Mouse (Mus musculus): ENCODE data around the gene Odf4.
"Not testable (repeated sequence)": the region's sequence is repeated elsewhere in the genome, so short reads cannot be mapped to it uniquely, and the experiment has no call there.

Odf4 gene

DNA sequence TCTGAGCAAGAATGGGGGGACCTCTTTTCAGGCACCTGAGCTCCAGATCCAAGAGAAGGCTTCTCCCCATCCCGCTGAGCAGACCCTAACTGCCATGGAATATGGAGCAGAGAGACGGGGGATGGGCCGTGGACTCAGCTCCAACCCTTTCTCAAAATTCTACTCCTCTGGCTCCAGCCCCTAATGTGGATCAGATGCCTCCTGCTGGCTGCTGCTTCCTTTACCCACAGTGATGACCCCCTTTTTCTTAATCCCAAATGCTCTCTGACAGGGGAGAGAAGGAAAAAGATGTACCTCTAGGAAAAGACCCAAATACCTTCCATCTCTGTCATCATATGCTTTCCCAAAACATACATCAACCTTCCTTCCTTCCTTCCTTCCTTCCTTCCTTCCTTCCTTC is at the start of gene Odf4:
TSS of gene Odf4 (minus strand) at position 101 of the 400 bp plus-strand sequence.
- DNase-seq = no peak

DNA sequence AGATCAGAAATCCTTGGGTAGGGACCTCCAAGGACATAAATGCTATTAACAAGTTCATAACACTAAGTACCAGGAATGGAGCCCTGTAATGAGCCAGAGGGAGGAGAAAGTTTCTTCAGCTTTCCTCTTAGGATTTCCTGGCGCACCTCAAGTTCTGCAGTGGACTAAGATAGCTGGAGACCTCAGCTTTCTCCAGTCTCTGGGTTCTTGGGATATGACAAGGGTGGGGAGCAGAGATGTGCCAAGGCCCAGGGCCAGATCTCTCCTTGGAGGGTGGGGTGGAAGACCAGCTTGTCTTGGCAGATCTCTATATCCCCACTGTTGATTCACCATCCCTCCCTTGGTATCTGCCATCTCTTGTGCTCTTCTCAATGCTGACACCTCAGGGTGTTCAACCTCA is 48.7 kb upstream of the Odf4 start:
- DNase-seq = no peak

DNA sequence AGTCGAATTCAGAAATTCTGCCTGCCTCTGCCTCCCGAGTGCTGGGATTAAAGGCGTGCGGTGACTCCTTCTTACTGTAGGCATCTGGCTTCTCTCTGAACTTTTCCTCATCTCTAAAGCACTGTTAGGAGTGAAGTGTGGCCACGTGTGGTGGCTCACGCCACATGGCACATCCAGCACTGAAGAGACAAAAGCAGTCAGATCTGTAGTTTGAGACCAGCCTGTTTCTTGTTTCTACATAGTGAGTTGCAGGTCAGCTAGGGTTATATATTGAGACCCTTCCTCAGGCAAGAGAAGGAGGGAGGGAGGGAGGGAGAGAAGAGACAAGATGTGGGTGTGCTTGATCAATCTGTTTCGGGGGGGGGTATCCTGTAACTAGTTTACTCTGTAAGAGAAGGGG is 48.2 kb upstream of the Odf4 start, which contains the start of gene Rangrf:
TSS of gene Rangrf (minus strand) at position 101 of the 400 bp plus-strand sequence.
- DNase-seq = no peak

DNA sequence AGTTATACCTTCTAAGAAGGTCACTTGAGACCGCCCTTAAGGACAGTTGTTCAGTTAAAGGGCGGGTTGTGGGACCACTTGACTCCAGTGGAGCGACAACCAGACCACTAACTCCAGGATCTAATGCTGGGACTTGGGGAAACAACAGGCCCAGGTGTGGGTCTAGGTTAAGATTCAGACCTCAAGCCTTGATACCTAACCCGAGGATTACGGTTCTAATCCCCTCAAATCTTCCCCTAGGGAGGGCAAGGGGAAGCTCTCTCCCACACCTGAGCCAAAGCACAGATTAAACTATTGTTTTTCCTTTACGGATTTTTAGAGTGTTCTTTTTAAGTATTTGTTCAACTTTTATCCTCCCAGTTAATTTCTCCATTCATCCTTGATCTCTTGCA is 47.2 kb upstream of the Odf4 start:
- DNase-seq = no peak

DNA sequence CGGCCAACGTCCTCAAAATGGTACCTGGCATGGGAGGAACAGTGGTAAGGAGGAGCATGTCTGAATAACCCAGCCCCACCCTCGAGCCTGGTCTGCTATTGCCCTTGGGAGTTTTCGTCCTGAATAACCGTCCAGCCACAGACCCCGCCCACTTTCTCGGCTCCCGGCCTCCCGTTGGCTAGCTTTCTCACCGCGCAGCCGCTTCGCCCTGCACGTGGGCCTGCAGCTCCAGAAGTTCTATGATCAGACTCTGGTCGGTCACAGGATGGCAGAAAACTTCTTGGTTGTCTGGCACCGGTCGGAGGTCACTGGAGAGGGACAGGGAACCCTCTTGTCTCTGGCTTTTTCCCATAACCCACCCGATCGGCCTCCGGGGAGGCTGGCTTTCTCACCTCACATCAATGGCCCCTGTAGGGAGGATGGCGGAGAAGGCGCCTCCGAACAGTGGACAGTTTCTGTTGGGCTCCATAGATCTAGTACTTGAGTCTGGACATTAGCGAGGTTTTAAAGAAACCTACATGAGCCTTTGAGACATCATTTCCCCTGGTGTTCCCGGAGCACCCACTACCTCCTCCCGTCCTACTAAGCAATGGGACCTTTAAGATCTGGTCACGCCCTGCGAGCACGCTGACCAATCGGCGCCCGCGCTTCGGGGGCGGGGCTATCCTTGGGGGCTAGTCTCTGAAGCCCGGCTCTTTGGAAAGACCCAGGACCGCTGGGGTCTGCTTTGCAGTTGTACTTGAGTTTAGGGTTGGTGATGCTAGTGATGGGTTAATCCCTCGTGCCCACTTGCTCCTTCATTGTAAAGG is 46.6 kb upstream of the Odf4 start:
- peak; percentile 71 to 75 for DNase-seq

DNA sequence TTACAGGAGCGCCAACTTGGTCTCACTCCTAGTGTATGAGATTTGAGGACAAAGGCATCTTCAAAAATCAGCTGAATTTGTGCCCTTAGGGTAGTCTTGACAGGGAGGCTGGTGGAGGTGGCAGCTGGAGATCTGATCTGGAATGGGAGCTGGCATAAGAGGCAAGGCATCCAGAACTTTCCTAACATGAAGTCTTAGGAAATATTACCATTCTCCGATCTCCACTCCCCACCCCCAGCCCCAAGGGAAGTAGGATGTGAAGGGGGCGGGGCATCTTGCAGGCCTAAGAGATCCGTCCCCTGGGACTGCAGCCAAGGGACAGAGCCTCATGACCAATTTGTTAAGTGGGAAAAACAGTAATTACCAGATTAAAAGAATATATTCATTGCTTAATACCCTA is 43.4 kb upstream of the Odf4 start:
- no peak for DNase-seq

DNA sequence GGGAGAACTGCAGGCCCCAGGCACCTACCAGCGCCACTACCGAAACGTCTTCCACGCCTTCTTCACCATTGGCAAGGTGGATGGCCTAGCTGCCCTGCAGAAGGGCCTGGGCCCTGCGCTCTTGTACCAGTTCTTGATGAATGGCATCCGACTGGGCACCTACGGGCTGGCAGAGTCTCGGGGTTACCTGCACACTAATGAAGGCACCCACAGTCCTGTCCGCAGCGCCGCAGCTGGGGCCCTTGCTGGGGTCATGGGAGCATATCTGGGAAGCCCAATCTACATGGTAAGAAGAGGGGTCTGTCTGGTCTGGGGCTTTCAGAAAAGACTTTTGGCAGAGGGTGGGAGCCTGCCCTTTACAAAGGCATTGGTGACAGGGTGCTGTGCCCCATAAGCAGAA is 41.9 kb upstream of the Odf4 start:
- DNase-seq = no peak

DNA sequence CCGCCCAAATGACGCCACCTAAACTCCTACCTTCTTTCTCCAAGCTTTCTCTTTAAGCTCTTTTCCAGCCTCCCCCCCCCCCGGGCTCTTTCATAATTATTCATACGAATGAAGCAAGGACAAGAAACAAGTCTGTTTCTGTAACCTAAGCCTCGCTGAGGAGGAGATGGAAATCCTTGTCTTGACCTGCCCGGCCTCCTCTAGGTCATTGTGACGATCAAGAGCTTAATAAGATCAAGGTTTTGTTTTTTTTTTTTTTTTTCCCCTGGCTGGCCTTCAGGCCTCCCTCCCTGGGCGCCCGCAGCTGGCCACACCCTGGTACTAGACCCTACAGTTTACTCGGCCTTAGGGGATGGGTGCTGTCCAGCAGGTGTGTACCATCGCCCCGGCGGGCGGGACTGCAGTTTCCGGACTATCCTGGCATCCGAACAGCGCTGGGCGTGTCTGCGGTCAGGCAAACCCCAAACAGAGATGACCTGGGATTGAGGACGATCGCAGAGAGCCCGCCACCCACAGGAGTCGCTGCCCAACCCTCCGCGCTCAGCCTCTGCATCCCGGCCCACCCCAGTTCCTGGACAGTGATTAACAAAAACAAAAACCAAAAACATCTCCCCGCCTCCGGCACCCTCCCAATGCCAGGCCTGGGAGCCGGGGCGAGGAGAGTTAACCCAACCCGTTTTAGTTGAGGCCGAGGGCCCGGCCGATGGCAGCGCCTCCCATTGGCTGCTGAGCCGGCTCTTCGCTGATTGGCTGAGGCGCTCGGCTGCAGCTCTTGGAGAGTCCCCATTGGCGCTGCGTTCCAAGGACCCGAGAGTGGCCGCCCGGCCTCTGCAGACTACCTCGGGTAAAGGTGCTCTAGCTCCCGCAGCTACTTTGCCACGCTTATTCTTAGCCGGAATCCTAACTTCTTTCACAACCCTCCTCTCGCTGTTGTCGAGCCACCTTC is 40.7 kb upstream of the Odf4 start, which contains the start of gene Slc25a35:
TSS of gene Slc25a35 (plus strand) at position 795 of the 946 bp plus-strand sequence.
- peak; percentile 78 to 81 for DNase-seq

DNA sequence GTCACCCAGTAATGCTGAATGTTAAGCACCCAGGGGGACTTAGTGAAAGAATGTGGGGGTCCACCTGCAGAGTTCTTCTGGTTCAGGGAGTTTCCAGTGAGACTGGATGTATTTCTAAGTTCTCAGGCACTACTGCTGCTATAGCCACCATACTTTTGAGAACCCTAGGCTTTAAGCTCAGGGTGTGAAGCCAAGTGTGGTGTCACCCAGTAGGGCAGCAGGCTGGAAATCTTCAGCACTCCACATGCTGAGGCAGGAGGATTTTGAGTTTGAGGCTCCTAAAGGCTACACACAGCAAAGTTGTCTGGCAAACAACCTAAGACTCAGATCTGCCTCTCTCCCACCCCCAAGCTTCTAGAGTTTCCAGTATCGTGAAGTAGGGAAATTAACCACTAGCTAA is 39.7 kb upstream of the Odf4 start:
- no peak for DNase-seq

DNA sequence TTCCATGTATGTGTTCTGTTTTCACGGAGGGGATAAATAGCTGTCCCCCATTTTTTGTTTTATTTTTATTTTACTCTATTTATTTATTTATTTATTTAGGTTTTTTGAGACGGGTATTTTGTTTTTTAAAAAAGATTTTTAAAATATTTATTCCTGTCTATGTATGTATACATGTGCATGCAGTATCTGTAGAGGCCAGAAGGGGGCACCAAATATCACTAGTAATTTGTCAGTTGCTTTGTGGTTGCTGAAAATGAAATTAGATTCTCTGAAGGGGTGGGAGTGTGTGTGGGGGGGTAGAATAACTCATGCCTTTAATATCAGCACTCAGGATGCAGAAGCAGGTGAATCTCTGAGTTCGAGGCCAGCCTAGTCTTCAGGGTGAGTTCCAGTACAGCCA is 39.0 kb upstream of the Odf4 start:
- peak; percentile 86 to 90 for DNase-seq

DNA sequence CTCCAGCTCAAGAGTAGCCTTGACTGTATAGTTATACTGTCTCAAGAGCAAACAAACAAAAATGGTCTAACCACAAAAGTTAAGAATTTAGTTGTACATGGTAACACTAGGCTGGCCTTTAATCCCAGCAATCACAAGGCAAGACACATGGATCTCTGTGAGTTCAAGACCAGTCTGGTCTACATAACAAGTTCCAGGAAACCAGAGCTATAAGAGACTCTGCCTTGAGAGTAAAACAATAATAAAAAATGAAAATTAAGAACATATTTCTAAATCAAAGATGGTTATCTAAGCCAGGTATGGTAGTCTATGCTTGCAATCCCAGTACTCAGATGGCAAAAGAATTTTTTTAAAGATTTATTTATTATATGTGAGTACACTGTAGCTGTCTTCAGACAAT is 38.2 kb upstream of the Odf4 start:
- no peak for DNase-seq

DNA sequence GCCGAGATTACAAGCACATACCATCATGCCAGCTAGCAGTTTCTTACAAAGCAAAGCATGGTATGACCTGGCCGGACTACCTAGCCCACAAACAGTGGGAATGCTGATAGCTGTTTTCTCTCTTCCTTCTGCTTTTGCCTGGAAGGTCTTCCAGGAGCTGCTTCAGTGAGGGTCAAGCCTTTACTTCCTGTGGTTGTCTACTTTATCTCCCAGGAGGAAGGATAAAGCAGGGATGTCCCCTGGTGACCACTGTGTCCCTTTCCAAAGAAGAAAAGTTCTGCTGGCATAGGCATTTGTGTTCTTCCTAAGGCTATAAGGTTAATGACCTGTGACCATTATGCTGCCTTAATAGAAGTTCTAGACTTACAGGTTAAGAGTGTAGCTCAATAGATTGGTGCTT is 36.5 kb upstream of the Odf4 start:
- DNase-seq = no peak

DNA sequence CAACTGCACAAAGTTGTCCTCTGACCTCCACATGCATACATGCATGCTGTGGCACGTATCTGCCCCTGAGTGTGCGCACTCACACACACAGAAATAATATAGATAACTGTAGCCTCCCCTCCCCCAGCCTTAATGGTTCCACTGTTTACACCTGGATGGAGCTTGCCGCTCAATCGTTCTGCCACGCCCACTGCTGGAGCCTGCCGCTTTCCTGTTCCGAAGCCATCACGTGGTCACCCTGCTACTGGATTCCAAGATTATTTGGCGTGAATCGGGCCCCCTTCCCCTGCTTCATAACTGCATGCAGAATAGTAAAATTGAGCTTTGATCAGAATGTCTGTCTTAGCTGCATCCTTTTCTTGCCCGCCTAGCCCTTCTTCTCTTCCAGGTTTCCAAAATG is 35.3 kb upstream of the Odf4 start:
- not testable (repeated sequence) for DNase-seq

DNA sequence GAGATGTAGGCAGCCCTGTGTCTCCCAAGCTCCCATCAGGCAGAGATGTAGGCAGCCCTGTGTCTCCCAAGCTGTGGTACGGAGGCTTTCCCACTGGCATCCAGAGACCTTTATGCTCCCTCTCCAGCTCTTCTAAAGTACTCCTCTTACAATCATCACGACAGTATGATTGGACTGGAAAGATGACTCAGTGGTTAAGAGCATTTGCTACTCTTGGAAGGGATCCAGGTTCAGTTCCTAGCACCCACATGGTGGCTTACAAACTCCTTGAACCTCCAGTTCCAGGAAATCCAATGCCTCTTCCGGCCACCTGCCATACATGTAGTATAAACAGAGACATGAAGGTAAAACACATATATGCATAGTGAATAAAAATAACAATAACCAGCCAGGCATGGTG is 34.7 kb upstream of the Odf4 start:
- DNase-seq = no peak

DNA sequence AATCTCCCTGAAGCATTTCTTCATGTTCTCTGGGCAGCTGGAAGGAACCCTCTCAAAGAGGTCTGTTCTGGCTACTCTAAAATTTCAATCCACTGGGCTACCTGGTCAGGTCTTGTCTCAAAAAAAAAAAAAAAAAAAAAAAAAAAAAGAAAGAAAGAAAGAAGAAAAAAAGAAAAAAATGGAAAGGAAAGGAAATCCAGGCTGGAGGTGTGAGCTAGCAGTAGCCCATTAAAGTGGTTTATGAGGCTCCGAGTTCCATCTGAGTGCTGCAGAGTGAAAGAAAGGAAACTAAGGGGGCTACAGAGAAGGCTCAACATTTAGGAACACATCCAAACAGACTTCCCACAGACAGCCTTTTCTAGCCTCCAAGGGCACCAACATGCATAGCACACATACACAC is 31.1 kb upstream of the Odf4 start:
- DNase-seq = no peak

DNA sequence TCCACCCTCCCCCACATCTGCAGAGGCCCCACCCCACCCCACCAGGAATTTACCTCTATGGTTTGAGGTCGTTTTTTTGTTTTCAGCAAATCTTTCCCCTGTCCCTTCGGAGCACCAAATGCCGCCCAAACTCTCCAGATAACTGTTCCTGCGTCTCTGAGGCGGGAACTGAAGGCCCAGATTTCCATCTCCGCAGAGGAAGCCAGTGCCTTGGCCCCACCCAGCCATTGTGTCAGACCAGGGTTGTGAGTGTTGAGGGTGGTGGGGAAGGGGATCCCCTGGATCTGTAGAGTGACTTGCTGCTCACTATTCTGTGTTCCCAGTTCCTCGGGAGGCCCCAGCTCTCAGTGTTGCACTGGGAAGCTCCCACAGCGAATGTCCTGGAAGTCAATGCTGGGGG is 30.4 kb upstream of the Odf4 start, which contains the start of gene Arhgef15:
TSS of gene Arhgef15 (minus strand) at position 173 of the 400 bp plus-strand sequence.
- DNase-seq = no peak

DNA sequence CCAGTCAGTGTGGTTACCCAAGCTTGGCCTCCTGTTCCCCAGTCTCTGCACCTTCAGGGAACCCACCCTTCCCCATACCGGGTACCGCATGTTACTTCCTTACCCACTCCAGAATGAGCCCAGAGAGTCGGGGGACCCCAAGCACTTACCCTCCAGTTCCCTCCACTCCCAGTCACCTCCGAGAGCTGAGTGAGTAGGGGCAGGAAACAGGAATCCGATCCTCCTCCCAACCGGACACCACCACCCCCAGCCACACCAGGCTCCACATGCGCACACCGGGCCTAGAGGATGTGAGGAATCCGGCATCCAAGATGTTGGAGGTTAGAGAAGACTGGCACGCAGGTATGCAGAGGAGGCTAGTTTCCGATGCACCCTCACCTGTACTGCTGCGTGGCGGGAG is 29.8 kb upstream of the Odf4 start:
- no peak for DNase-seq

DNA sequence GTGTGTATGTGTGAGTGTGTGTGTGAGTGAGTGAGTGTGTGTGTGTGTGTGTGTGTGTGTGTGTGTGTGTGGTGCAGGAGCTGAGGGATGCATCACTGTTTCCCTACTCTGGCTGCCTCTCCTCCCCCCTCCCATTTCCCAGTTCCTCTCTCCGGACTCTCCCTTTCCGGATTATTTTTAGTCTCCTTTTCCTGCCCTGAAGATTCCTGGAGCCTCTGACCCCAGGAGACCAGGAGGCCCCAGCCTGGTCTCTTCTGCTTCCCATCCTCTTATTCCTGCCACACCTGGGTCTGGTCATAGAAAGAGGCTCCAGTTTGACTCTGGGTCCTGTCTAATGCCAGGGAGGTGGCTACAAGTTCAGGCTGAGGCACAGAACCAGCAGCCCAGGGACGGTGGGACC is 29.2 kb upstream of the Odf4 start:
- DNase-seq = no peak

DNA sequence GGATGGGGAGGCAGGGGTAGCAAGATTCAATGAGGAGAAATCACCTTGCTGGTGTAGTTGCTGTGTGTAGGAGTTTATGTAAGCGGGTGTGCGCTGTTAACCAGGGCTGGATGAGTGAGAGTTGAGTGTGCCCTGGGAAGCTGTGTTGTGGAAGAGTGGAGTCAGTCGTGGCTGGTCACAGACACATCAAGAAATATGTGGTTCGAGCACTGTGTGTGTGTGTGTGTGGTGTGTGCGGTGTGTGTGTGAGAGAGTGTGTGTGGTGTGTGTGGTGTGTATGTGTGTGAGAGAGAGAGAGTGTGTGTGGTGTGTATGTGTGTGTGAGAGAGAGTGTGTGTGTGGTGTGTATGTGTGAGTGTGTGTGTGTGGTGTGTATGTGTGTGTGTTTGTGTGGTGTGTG is 28.6 kb upstream of the Odf4 start:
- DNase-seq = no peak

DNA sequence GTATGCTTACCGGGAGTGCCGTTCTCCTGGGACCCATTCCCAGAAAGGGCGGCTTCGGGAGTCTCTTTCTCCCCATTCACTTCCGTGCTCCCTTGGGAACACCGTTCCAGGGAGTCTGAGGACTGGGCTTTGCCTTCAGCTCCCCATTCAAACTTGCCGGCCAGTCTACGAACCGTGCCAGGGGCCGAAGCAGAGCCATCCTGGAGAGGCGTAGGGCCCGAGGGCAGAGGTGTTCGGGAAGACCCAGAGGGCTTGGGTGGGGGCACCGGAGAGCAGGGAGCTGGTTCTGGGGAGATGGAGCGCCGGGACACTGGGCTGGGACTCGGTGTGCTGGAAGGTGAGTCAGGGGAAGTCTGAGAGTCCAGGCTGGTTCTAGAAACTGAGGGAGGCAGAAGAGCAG is 27.5 kb upstream of the Odf4 start:
- DNase-seq = no peak

DNA sequence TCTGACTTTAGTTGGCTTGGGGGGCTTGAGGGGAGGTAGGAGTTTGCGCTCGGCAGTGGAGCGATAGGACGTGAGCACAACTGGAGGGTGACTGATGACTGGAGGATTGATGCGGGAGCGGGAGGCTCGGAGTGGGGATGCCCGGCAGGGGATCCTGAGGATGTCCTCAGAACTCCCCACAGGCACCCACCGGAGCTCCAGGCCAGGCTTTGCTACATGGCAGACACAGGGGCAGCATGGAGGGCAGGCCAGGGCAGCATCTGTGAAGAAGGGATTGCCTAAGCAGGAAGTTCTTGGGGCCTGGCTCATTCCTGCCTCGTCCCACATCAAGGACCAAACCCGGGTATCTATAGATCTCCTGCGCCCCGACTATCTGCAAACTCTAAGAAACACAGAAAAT is 27.0 kb upstream of the Odf4 start:
- DNase-seq = no peak

DNA sequence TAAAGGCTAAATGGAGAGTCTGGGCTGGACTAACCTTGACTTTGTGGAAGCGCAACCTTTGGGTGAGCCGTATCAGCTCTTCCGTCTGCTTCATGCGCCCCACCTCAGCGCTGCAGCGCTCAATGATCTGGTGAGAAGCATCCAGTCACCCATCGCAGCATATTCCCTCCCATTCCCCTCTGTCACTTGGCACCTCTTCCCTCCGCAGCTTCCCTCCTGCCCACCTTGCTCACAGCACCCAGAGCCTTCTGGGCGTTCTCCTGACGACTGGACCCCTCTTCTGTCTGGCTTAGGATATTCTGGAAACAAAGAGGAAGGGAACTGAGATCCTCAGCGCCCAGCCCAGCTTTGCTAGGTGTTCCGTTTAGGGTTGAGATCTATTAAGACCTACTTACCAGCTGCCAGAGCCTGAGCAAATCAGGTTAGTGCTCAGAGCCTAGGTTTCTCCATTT is 20.7 kb upstream of the Odf4 start:
- DNase-seq = no peak

DNA sequence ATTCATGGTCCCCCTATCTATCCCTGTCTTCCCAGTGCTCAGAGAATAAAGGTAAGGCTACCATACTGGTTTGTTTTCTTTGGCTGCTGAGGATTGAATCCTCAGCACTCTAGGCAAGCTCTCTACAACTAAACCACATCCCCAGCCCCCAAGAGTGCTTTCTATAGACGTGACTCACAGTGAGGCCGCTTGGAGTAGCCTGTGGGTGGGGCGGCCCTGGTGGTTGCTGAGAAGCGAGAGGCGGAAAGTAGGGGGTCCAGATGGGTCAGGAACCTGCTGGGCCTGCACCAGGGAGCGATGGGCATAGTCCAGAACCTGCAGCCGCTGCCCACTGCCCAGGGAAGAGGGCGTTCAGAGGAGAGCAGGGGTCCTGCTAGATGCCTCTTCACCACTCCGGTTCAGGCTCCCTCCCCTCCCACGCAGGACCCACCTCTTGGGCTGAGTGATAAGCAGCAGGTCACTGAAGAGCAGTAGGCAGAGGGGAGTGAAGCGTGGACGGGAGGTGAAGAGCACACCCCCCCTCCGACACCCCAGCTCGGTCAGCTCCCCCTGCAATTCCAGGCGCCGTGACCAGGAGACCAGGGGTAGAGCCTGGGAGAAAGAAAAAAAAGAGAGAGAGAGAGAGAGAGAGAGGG is 20.0 kb upstream of the Odf4 start:
- no peak for DNase-seq

Measured in B cell, adult 2 months (primary cell).